Mouse (Mus musculus): ENCODE measurements around the gene Gm11568.

GRCm38 (mm10) chr11:99837966-99838365 lies 19.8 kb upstream of the Gm11568 start, which contains the start of gene 2300003K06Rik:
- no peak for TF ChIP-seq CTCF (IDR thresholded peaks at IDR 0.05; ENCODE audit: insufficient read depth, low read depth, low read length)
- no peak for TF ChIP-seq POLR2A (IDR thresholded peaks at IDR 0.05; ENCODE audit: insufficient read depth, low read depth, low read length)

Data from olfactory bulb, adult 2 months (tissue).